Mouse (Mus musculus) testis, adult 2 months (tissue): ENCODE results near the gene Gjd3. TPM values are rescaled to one million over a fixed set of nuclear protein-coding genes. Genes with fewer than 3 reads are reported as not detected.

Experiments
- H3K27ac ChIP-seq: fragments of 200-500 bp; 2 replicates; pipeline ENCODE4 v1.5.1; 2012; ENCODE audit warnings: low read depth, low read length; ENCODE audit not compliant: control insufficient read depth, insufficient read depth
- H3K27me3 ChIP-seq: fragments of 200-500 bp; 2 replicates; pipeline ENCODE4 v1.6.1; 2012; ENCODE audit warnings: mild to moderate bottlenecking, low read length, moderate library complexity; ENCODE audit not compliant: control insufficient read depth, insufficient read depth
- H3K36me3 ChIP-seq: fragments of 200-500 bp; 2 replicates; pipeline ENCODE4 v1.6.1; 2012; ENCODE audit warnings: mild to moderate bottlenecking, low read length; ENCODE audit not compliant: control insufficient read depth, insufficient read depth
- H3K4me1 ChIP-seq: fragments of 200-500 bp; 2 replicates; pipeline ENCODE4 v1.6.1; 2012; ENCODE audit warnings: low read length; ENCODE audit not compliant: control insufficient read depth, insufficient read depth
- H3K4me3 ChIP-seq: fragments of 200-500 bp; 2 replicates; pipeline ENCODE4 v1.5.1; 2012; ENCODE audit warnings: low read depth, mild to moderate bottlenecking, low read length, moderate library complexity, mixed read lengths; ENCODE audit not compliant: control insufficient read depth
- CTCF ChIP-seq: fragments of 200-500 bp; IDR thresholded peaks from 2 replicates; pipeline ENCODE4 v1.5.1; 2012; ENCODE audit warnings: low read depth, mild to moderate bottlenecking, inconsistent platforms, low read length, moderate library complexity; ENCODE audit not compliant: control insufficient read depth, insufficient read depth, insufficient replicate concordance
- POLR2A ChIP-seq: fragments of 200-500 bp; IDR thresholded peaks from 2 replicates; pipeline ENCODE4 v1.6.1; 2012; ENCODE audit warnings: low read depth, mild to moderate bottlenecking, inconsistent platforms, low read length, moderate library complexity; ENCODE audit not compliant: control insufficient read depth
- polyA plus RNA-seq: library from polyadenylated mRNA; depleted of rRNA; stranded (reverse); fragments of >200 nt; gene quantifications from 2 replicates; pipeline ENCODE4 v1.2.3, GENCODE M21; 2012

Gjd3 gene
- polyA plus RNA-seq, 1 experiment: 13.6 TPM

DNA sequence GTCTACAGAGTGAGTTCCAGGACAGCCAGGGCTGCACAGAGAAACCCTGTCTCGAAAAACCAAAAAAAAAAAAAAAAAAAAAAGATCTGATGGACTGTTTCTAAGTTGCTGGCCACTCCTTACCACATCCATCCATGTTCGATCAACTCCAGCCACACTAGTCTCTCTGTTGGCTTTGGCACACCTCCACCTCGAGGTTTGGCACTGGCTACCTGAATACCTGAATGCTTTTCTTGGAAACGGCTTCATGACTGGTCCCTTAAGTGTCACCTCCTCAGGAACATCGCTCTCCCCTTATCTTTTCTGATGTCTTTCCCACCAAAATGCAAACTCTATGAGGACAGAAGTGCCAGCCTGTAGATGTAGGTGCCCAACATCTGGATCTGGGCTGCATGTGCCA lies 3.5 kb downstream of the Gjd3 start:
- H3K27ac ChIP-seq: no peak overlapping the region
- peaks cover 15% of the 10 kb centered on the region for H3K4me1 ChIP-seq
- TF ChIP-seq CTCF (no peak), POLR2A (no peak)
- H3K27me3 ChIP-seq: no peaks in the 10 kb centered on the region
- H3K36me3 ChIP-seq: no peaks in the 10 kb centered on the region
- H3K4me3 ChIP-seq: no peak overlapping the region

DNA sequence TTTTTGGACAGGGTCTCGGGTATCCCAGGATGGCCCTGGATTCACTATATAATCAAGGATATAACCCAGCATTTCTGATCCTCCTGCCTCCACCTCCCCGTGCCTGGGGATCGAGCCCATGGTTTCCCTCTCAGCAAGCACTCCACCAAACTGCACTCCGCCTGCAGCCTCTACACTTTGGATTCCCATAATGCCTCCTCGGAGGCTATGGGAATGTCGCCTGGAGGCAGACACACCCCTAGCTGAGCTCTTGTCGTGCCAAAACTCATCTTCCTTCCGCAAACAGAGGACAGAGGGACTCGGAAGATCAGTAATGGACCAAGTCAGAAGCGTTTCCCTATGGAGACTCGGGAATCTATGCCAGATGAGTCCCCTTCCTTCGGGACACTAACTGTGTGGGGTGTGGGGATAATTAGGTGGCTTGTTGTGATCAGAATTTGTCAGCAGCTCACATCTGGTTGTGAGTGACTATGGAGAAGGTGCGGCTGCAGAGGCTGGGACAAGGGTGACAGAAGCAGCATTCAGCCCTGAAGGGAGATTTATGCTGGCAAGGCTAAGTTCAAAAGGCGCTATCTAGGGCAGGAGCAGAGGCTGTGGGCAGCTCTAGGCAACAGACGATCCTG lies 4.2 kb downstream of the Gjd3 start:
- no peaks in the 10 kb centered on the region for H3K27me3 ChIP-seq
- TF ChIP-seq POLR2A (no peak), CTCF (no peak)
- peaks cover 14% of the 10 kb centered on the region for H3K4me1 ChIP-seq
- H3K36me3 ChIP-seq: no peaks in the 10 kb centered on the region
- H3K4me3 ChIP-seq: no peak overlapping the region
- no peak overlapping the region for H3K27ac ChIP-seq

DNA sequence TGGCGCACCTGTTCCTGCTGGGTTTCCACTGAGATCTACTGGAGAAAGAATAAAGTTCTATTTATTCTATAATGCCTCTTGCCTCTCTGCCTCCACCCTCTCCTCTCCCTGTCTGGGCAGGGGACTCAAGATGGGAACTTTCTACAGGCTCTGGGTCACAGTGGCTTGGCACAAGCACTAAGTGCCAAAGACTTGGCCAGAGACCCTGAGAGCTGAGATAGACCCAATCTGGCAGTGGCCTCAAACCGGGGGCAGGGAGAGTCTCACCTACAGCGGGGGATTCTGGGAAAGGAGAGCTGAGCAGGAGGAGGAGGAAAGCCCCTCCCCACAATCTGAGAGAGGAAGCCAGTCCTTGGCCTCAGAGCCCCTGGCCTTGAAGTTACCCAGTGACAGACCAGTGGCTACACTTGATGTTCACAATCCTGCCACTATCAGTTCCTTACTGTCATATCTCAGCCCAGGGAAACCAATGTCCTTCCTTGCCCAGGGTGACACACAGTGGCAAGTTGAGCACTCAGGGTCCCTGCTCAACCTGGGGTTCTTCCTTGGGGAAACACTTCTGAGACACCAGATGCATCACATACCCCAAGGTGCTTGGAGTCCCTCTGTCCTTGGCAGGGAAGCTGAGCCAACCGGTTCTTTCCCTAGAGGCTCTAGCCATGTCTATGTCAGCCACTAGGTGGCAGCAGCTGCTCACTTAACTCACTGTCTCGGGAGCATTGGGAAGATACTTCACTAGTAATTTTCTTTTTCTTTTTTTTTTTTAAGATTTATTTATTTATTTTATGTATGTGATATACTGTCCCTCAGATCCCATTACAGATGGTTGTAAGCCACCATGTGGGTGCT lies 7.7 kb downstream of the Gjd3 start:
- TF ChIP-seq POLR2A (no peak), CTCF (peak; percentile 56; the same call in 1 of the 2 replicates)
- Histone ChIP-seq H3K27ac (no peak overlapping the region), H3K4me3 (no peak overlapping the region), H3K4me1 (peaks cover 11% of the 10 kb centered on the region), H3K36me3 (no peaks in the 10 kb centered on the region), H3K27me3 (no peaks in the 10 kb centered on the region)

DNA sequence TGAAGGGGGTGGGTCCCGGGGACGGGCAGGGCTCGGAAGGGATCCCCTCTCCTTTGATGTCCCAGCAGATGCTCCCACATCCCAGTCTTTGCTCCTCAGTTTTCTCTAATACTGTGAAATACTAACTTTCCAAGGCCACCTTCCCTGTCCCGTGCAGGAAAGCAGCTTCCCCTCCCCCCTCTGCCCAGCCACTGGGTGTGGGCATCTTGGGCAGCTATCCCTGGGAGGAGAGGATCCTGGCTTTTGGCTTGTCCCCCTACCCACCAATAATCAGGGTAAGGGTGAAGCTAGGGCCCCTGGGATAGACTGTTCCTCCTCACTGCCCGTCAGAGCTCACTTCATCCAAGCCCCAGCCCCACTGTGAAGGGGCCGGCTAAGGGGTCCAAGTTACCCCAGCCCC lies 8.6 kb downstream of the Gjd3 start:
- Histone ChIP-seq H3K27ac (peak overlapping the region; percentile 26; the same call in 1 of the 2 replicates), H3K27me3 (no peaks in the 10 kb centered on the region), H3K4me3 (no peak overlapping the region), H3K4me1 (peaks cover 11% of the 10 kb centered on the region), H3K36me3 (no peaks in the 10 kb centered on the region)
- TF ChIP-seq POLR2A: no peak
- TF ChIP-seq CTCF: no peak

DNA sequence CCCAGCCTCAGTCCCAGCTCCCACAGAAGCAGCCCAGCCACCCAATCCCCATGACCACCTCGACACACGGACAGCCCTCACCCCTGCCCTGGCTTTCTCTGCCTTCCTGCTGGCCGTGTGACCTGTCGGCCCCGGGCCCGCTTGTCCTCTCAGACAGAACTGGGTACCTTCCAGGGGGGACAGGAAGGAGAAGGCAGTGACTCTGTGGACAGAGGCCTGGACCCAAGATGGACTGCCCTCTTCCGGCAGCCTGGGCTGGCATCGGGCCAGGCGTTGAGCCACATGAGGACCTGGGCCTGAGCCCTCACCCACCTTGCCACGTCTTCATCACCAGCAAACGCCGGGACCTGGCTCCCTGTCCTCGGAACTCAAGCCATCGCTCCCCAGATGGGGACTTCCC lies 9.2 kb downstream of the Gjd3 start:
- peaks cover 11% of the 10 kb centered on the region for H3K4me1 ChIP-seq
- no peaks in the 10 kb centered on the region for H3K27me3 ChIP-seq
- no peaks in the 10 kb centered on the region for H3K36me3 ChIP-seq
- H3K27ac ChIP-seq: no peak overlapping the region
- no peak overlapping the region for H3K4me3 ChIP-seq
- TF ChIP-seq POLR2A: no peak
- no peak for TF ChIP-seq CTCF

DNA sequence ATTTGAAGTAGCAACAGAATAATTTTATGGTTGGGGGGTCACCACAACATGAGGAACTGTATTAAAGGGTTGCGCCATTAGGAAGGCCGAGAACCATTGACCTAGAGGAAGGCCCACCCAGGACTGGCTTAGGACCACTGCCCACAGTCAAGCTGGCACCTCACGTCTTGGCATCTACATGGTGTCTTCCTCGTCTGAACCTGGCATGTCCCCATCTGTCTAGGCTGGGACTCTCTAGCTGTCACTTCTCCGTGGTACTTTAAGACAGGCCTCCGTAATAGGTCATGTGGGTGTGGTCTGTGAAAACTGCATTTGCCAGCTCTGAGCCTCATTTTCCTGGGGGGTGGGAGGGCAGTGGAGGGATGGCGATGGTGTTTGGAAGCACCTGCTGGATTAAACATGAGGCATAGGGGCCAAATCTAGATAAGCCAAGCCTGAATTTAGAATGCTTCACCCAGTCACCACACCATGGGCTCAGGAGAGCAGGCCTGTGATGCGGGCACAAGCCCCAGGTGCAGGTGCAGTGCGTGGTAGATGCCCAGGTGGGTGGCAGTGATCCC lies 9.9 kb downstream of the Gjd3 start:
- Histone ChIP-seq H3K36me3 (no peaks in the 10 kb centered on the region), H3K27me3 (no peaks in the 10 kb centered on the region), H3K27ac (no peak overlapping the region), H3K4me1 (peaks cover 11% of the 10 kb centered on the region), H3K4me3 (no peak overlapping the region)
- TF ChIP-seq POLR2A: no peak
- TF ChIP-seq CTCF: no peak

DNA sequence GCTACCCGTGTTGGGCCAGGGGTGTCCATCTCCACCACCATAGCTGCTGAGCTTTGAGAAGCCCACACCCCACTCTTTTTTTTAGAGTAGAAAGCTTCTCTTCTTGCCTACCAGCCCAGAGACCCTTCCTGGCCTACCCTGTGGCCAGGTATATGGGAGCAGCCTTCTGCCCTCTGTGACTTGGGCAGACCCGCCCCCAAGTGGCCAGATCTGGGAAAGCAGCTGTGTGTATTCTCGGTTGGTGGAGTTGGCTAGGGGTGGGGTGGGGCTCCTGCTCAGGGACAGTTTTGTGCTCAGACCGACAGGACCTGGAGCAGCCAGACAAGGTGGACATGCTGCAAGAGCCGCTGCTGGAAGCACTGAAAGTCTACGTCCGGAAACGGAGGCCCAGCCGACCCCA lies 10.6 kb downstream of the Gjd3 start:
- Histone ChIP-seq H3K27ac (no peak overlapping the region), H3K4me1 (peaks cover 12% of the 10 kb centered on the region), H3K36me3 (no peaks in the 10 kb centered on the region), H3K4me3 (no peak overlapping the region), H3K27me3 (no peaks in the 10 kb centered on the region)
- no peak for TF ChIP-seq POLR2A
- TF ChIP-seq CTCF: peak; percentile 71; the same call in 1 of the 2 replicates

DNA sequence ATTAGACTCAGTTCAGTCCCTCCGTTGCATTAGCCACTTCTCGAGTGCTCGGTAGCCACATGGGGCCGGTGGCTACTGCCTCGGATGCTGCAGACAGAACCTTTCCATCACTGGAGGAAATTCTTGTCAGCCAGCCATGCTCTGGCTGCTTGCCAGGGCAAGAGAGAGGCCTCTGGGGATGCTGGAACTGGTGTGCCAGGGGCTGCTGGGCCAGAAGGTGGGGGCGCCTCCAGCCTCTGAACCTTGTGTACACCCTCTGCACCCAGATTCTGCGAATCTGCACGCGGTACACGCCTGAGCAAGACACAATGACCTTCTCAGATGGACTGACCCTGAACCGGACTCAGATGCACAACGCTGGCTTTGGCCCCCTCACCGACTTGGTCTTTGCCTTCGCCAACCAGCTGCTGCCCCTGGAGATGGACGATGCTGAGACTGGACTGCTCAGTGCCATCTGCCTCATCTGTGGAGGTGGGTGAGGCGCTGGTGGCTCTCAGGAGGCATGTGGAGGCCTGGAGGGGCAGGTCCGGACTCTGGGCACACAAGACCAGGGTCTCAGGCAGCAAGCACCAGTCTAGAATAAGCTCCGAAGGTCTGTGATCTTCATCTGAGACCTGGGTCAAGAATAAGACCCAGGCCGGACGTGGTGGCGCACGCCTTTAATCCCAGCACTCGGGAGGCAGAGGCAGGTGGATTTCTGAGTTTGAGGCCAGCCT lies 11.3 kb downstream of the Gjd3 start:
- Histone ChIP-seq H3K27ac (no peak overlapping the region), H3K27me3 (no peaks in the 10 kb centered on the region), H3K36me3 (no peaks in the 10 kb centered on the region), H3K4me1 (peaks cover 17% of the 10 kb centered on the region), H3K4me3 (no peak overlapping the region)
- TF ChIP-seq POLR2A: no peak
